Mouse (Mus musculus): ENCODE measurements around the gene Zfp536. TPM values are rescaled to one million over a fixed set of nuclear protein-coding genes. Genes with fewer than 3 reads are reported as not detected.
"Not testable (repeated sequence)": the region's sequence is repeated elsewhere in the genome, so short reads cannot be mapped to it uniquely, and the experiment has no call there.

Zfp536 gene
- total and polyA plus RNA-seq, 3 experiments, result 3.1 to 10.1 (median 7.7) TPM

GRCm38 (mm10) chr7:37721676-37722075 lies 51.8 kb downstream of the Zfp536 start:
- Histone ChIP-seq H3K36me3 (ENCODE audit: control insufficient read depth, insufficient read depth, low read length) (no peaks in the 10 kb centered on the region), H3K79me2 (replicated peaks; ENCODE audit: control insufficient read depth, insufficient read depth, low read length) (no peaks in the 10 kb centered on the region), H3K9ac (ENCODE audit: low read depth, low read length) (no peak overlapping the region), H3K4me1 (ENCODE audit: control insufficient read depth, insufficient read depth, low read length) (no peaks in the 10 kb centered on the region), H3K4me3 (no peak overlapping the region), H3K27ac (no peak overlapping the region), H3K27me3 (ENCODE audit: control insufficient read depth, insufficient read depth, low read length) (no peaks in the 10 kb centered on the region)
- DNase-seq, result no peak
- WGBS, result 72% methylated on average over 4 of the region's 4 CpGs
- intact Hi-C loops (cut with DNase I), result no loop called here
- no peak for TF ChIP-seq POLR2A (IDR thresholded peaks at IDR 0.05; ENCODE audit: insufficient read depth, low read depth, low read length)

DNA sequence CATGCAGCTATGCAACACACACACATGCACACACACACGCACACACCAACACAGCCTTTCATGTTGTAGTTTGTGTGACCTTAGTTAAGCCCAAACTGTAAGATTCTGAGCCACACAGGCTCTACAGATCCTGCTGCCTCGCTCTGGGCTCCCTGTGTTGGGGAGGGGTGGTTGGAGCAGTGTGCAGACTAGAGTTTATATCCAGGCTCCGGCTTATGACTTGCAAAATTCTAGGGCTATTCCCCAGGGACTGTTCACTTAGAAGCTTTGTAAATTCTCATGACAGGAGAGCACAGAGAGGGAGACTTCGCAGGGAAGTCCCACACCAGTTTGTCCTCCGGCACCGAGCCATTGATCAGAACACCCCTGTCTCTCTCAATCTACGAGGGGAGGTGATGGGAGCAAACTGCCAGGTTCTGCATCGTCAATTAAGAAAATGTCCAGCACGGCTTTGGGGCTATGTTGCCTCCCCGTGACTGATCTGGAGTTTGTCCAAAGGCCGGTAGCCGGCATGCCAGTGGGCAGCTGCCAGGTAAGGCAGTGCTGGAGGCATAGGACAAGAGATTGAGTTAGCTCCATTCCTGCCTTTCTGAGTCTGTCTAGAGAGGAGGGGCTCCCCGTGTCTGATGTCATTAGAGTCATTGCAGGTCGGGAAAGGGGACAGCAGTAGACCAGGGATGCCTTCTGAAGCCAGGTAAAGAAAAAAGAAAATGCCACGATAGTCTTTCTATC lies 54.6 kb downstream of the Zfp536 start:
- H3K79me2 ChIP-seq (replicated peaks; ENCODE audit: control insufficient read depth, insufficient read depth, low read length), result no peaks in the 10 kb centered on the region
- H3K27me3 ChIP-seq (ENCODE audit: control insufficient read depth, insufficient read depth, low read length), result no peaks in the 10 kb centered on the region
- peak; percentile 43 to 46 for DNase-seq
- TF ChIP-seq EP300 (IDR thresholded peaks at IDR 0.05; ENCODE audit: insufficient read depth, low read depth, low read length) (no peak), CTCF (IDR thresholded peaks at IDR 0.05) (no peak), POLR2A (IDR thresholded peaks at IDR 0.05; ENCODE audit: insufficient read depth, low read depth, low read length) (no peak)
- 52% methylated on average over 15 of the region's 15 CpGs for WGBS
- peak overlapping the region; percentile 6; the same call in 1 of the 2 replicates for H3K4me3 ChIP-seq
- H3K4me1 ChIP-seq (ENCODE audit: control insufficient read depth, insufficient read depth, low read length), result no peaks in the 10 kb centered on the region
- H3K27ac ChIP-seq, result no peak overlapping the region
- intact Hi-C loops (cut with DNase I), result no loop called here
- no peak overlapping the region for H3K9ac ChIP-seq (ENCODE audit: low read depth, low read length)
- H3K36me3 ChIP-seq (ENCODE audit: control insufficient read depth, insufficient read depth, low read length), result no peaks in the 10 kb centered on the region

GRCm38 (mm10) chr7:37717071-37717470 lies 56.4 kb downstream of the Zfp536 start:
- 85% methylated on average over 7 of the region's 7 CpGs for WGBS
- Histone ChIP-seq H3K27me3 (ENCODE audit: control insufficient read depth, insufficient read depth, low read length) (no peaks in the 10 kb centered on the region), H3K4me3 (no peak overlapping the region), H3K9ac (ENCODE audit: low read depth, low read length) (no peak overlapping the region), H3K36me3 (ENCODE audit: control insufficient read depth, insufficient read depth, low read length) (no peaks in the 10 kb centered on the region), H3K27ac (no peak overlapping the region), H3K4me1 (ENCODE audit: control insufficient read depth, insufficient read depth, low read length) (no peaks in the 10 kb centered on the region), H3K79me2 (replicated peaks; ENCODE audit: control insufficient read depth, insufficient read depth, low read length) (no peaks in the 10 kb centered on the region)
- intact Hi-C loops (cut with DNase I), result no loop called here
- DNase-seq, result no peak
- no peak for TF ChIP-seq CTCF (IDR thresholded peaks at IDR 0.05)
- TF ChIP-seq EP300 (IDR thresholded peaks at IDR 0.05; ENCODE audit: insufficient read depth, low read depth, low read length), result no peak
- no peak for TF ChIP-seq POLR2A (IDR thresholded peaks at IDR 0.05; ENCODE audit: insufficient read depth, low read depth, low read length)

GRCm38 (mm10) chr7:37716626-37717025 lies 56.8 kb downstream of the Zfp536 start:
- 72% methylated on average over 7 of the region's 7 CpGs for WGBS
- no peak overlapping the region for H3K27ac ChIP-seq
- H3K4me3 ChIP-seq, result no peak overlapping the region
- no peak overlapping the region for H3K9ac ChIP-seq (ENCODE audit: low read depth, low read length)
- no peaks in the 10 kb centered on the region for H3K27me3 ChIP-seq (ENCODE audit: control insufficient read depth, insufficient read depth, low read length)
- intact Hi-C loops (cut with DNase I), result no loop called here
- DNase-seq, result no peak
- H3K79me2 ChIP-seq (replicated peaks; ENCODE audit: control insufficient read depth, insufficient read depth, low read length), result no peaks in the 10 kb centered on the region
- no peaks in the 10 kb centered on the region for H3K36me3 ChIP-seq (ENCODE audit: control insufficient read depth, insufficient read depth, low read length)
- TF ChIP-seq POLR2A (IDR thresholded peaks at IDR 0.05; ENCODE audit: insufficient read depth, low read depth, low read length), result no peak
- TF ChIP-seq EP300 (IDR thresholded peaks at IDR 0.05; ENCODE audit: insufficient read depth, low read depth, low read length), result no peak
- no peak for TF ChIP-seq CTCF (IDR thresholded peaks at IDR 0.05)
- H3K4me1 ChIP-seq (ENCODE audit: control insufficient read depth, insufficient read depth, low read length), result no peaks in the 10 kb centered on the region

DNA sequence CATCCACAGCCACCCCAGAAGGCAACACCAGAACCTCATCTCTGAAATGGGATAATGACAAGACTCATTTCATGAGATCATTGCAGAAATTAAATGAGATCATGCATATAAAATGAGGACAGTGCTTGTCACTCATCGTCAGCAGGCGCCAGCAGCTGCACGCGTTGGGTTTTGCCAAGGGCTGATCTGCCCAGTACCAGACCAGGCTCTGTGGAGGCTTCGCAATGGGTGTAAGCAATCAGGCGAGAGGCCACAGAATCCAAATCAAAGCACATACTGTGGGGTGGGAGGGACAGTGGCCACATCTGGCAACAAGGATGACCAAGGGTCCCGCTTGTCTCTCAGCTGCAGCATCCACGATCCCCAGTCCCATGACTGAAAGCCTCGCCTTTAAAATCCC lies 69.0 kb downstream of the Zfp536 start:
- no peak overlapping the region for H3K27ac ChIP-seq
- H3K9ac ChIP-seq (ENCODE audit: low read depth, low read length), result no peak overlapping the region
- peaks cover 1% of the 10 kb centered on the region; the same call in 1 of the 2 replicates for H3K4me1 ChIP-seq (ENCODE audit: control insufficient read depth, insufficient read depth, low read length)
- DNase-seq, result no peak
- intact Hi-C loops (cut with DNase I), result no loop called here
- H3K79me2 ChIP-seq (replicated peaks; ENCODE audit: control insufficient read depth, insufficient read depth, low read length), result no peaks in the 10 kb centered on the region
- TF ChIP-seq POLR2A (IDR thresholded peaks at IDR 0.05; ENCODE audit: insufficient read depth, low read depth, low read length) (no peak), CTCF (IDR thresholded peaks at IDR 0.05) (no peak)
- no peaks in the 10 kb centered on the region for H3K36me3 ChIP-seq (ENCODE audit: control insufficient read depth, insufficient read depth, low read length)
- 89% methylated on average over 9 of the region's 9 CpGs for WGBS
- H3K4me3 ChIP-seq, result no peak overlapping the region
- no peaks in the 10 kb centered on the region for H3K27me3 ChIP-seq (ENCODE audit: control insufficient read depth, insufficient read depth, low read length)

- H3K4me1 ChIP-seq (ENCODE audit: control insufficient read depth, insufficient read depth, low read length); H3K9ac ChIP-seq (ENCODE audit: low read depth, low read length); H3K27ac ChIP-seq; H3K79me2 ChIP-seq (replicated peaks; ENCODE audit: control insufficient read depth, insufficient read depth, low read length); H3K36me3 ChIP-seq (ENCODE audit: control insufficient read depth, insufficient read depth, low read length); H3K4me3 ChIP-seq; H3K27me3 ChIP-seq (ENCODE audit: control insufficient read depth, insufficient read depth, low read length); DNase-seq; intact Hi-C loops (cut with DNase I): not testable (repeated sequence)
- 86% methylated on average over 3 of the region's 3 CpGs for WGBS
Measured at GRCm38 (mm10) chr7:37697378-37697777, 76.1 kb downstream of the Zfp536 start.

Measured in heart, adult 2 months (tissue).